Mouse (Mus musculus) hindbrain, embryonic 10.5 days (tissue): ENCODE measurements around the gene Mr1. TPM values are rescaled to one million over a fixed set of nuclear protein-coding genes. Genes with fewer than 3 reads are reported as not detected.

Source experiments
- DNase-seq: peaks from one replicate; pipeline ENCODE4 v3.0.0-alpha.2; 2017; ENCODE audit warnings: low spot score
- H3K27ac ChIP-seq: fragments of 300-500 bp; sonication (generic); 2 replicates; pipeline ENCODE4 v1.5.1; 2016; ENCODE audit warnings: mild to moderate bottlenecking, moderate library complexity
- H3K27me3 ChIP-seq: fragments of 300-500 bp; sonication (generic); 2 replicates; pipeline ENCODE4 v1.6.1; 2016; ENCODE audit warnings: mild to moderate bottlenecking; ENCODE audit not compliant: poor library complexity, insufficient read depth, severe bottlenecking
- H3K36me3 ChIP-seq: fragments of 300-500 bp; sonication (generic); 2 replicates; pipeline ENCODE4 v1.6.1; 2016; ENCODE audit warnings: mild to moderate bottlenecking, moderate library complexity
- H3K4me1 ChIP-seq: fragments of 300-500 bp; sonication (generic); replicated peaks from 2 replicates; pipeline ENCODE4 v1.6.1; 2016; ENCODE audit warnings: mild to moderate bottlenecking
- H3K4me3 ChIP-seq: fragments of 300-500 bp; sonication (generic); 2 replicates; pipeline ENCODE4 v1.5.1; 2016; ENCODE audit warnings: mild to moderate bottlenecking, moderate library complexity
- H3K9me3 ChIP-seq: fragments of 300-500 bp; sonication (generic); 2 replicates; pipeline ENCODE4 v1.6.1; 2016; ENCODE audit warnings: mild to moderate bottlenecking, moderate library complexity
- WGBS: fragments of 180-500 bp; shearing (Covaris S2); methylation state at CpG from one replicate; pipeline ENCODE4 v1.1.7; 2016; 5-methylcytosine and 5-hydroxymethylcytosine counted together
- polyA plus RNA-seq: library from polyadenylated mRNA; unstranded; fragments of >200 nt; fragmentation: Nextera tagmentation; extraction: Ambion mirVana; gene quantifications from 2 replicates; pipeline ENCODE4 v1.2.1, GENCODE M21; 2016

The Mr1 gene
- polyA plus RNA-seq, 1 experiment from 2014 or later = 1.1 TPM

- DNase-seq = no peak
- peaks cover 32% of the 10 kb centered on the region for H3K27me3 ChIP-seq
- 93% methylated on average over 7 of the region's 7 CpGs for WGBS
- no peak overlapping the region for H3K27ac ChIP-seq
- no peaks in the 10 kb centered on the region for H3K9me3 ChIP-seq
- no peak overlapping the region for H3K4me3 ChIP-seq
- peaks cover 52% of the 10 kb centered on the region for H3K4me1 ChIP-seq
- 0 out of 2 replicates have a peak, but pooled peaks cover 6% of the 10 kb centered on the region for H3K36me3 ChIP-seq
These were observed 56.3 kb downstream of the Mr1 start for GRCm38 (mm10) chr1:155090327-155090726.

GRCm38 (mm10) chr1:155088847-155089603 is 57.6 kb downstream of the Mr1 start:
- Histone ChIP-seq H3K4me3 (no peak overlapping the region), H3K27me3 (peaks cover 33% of the 10 kb centered on the region), H3K9me3 (no peaks in the 10 kb centered on the region), H3K4me1 (peaks cover 64% of the 10 kb centered on the region), H3K36me3 (no peaks in the 10 kb centered on the region), H3K27ac (no peak overlapping the region)
- no peak for DNase-seq
- WGBS = 77% methylated on average over 16 of the region's 16 CpGs

- Histone ChIP-seq H3K4me3 (no peak overlapping the region), H3K27me3 (peaks cover 29% of the 10 kb centered on the region), H3K4me1 (peaks cover 64% of the 10 kb centered on the region), H3K27ac (no peak overlapping the region), H3K9me3 (no peaks in the 10 kb centered on the region), H3K36me3 (no peaks in the 10 kb centered on the region)
- DNase-seq = no peak
- 91% methylated on average over 4 of the region's 4 CpGs for WGBS
These were observed 58.6 kb downstream of the Mr1 start for GRCm38 (mm10) chr1:155088046-155088445.

GRCm38 (mm10) chr1:155086893-155087292 is 59.7 kb downstream of the Mr1 start:
- H3K27me3 ChIP-seq = peaks cover 29% of the 10 kb centered on the region
- H3K27ac ChIP-seq = peak overlapping the region; percentile 82
- H3K9me3 ChIP-seq = no peaks in the 10 kb centered on the region
- WGBS = 12% methylated on average over 4 of the region's 4 CpGs
- no peaks in the 10 kb centered on the region for H3K36me3 ChIP-seq
- H3K4me1 ChIP-seq = peaks cover 64% of the 10 kb centered on the region
- H3K4me3 ChIP-seq = no peak overlapping the region
- no peak for DNase-seq

- H3K9me3 ChIP-seq = no peaks in the 10 kb centered on the region
- no peaks in the 10 kb centered on the region for H3K36me3 ChIP-seq
- peak overlapping the region; percentile 82 for H3K27ac ChIP-seq
- DNase-seq = no peak
- H3K27me3 ChIP-seq = peaks cover 29% of the 10 kb centered on the region
- peaks cover 64% of the 10 kb centered on the region for H3K4me1 ChIP-seq
- 3% methylated on average over 7 of the region's 7 CpGs for whole genome bisulfite sequencing
- no peak overlapping the region for H3K4me3 ChIP-seq
These were observed 60.2 kb downstream of the Mr1 start for GRCm38 (mm10) chr1:155086416-155086815.

GRCm38 (mm10) chr1:155084839-155085238 is 61.8 kb downstream of the Mr1 start:
- no peak for DNase-seq
- Histone ChIP-seq H3K4me3 (peak overlapping the region; percentile 51; the same call in 1 of the 2 replicates), H3K27me3 (peaks cover 29% of the 10 kb centered on the region), H3K27ac (peak overlapping the region; percentile 99), H3K36me3 (no peaks in the 10 kb centered on the region), H3K9me3 (no peaks in the 10 kb centered on the region), H3K4me1 (peaks cover 67% of the 10 kb centered on the region)
- WGBS = 40% methylated on average over 8 of the region's 8 CpGs

- DNase-seq = peak; percentile 96
- Histone ChIP-seq H3K9me3 (no peaks in the 10 kb centered on the region), H3K36me3 (no peaks in the 10 kb centered on the region), H3K4me1 (peaks cover 69% of the 10 kb centered on the region), H3K27ac (peak overlapping the region; percentile 99), H3K27me3 (peaks cover 29% of the 10 kb centered on the region), H3K4me3 (peak overlapping the region; percentile 51)
- under 1% methylated on average over 76 of the region's 77 CpGs for WGBS
These were observed 63.0 kb downstream of the Mr1 start for GRCm38 (mm10) chr1:155083271-155084265.

- peak overlapping the region; percentile 51 for H3K4me3 ChIP-seq
- WGBS = under 1% methylated on average over 18 of the region's 18 CpGs
- peaks cover 76% of the 10 kb centered on the region for H3K4me1 ChIP-seq
- no peaks in the 10 kb centered on the region for H3K36me3 ChIP-seq
- H3K27me3 ChIP-seq = peaks cover 26% of the 10 kb centered on the region
- peak; percentile 85 for DNase-seq
- H3K9me3 ChIP-seq = no peaks in the 10 kb centered on the region
- peak overlapping the region; percentile 99 for H3K27ac ChIP-seq
These were observed 63.7 kb downstream of the Mr1 start for GRCm38 (mm10) chr1:155082965-155083268.

- H3K4me1 ChIP-seq = peaks cover 81% of the 10 kb centered on the region
- no peaks in the 10 kb centered on the region for H3K36me3 ChIP-seq
- peak overlapping the region; percentile 51 for H3K4me3 ChIP-seq
- WGBS = 4% methylated on average over 11 of the region's 11 CpGs
- no peaks in the 10 kb centered on the region for H3K9me3 ChIP-seq
- no peak for DNase-seq
- H3K27ac ChIP-seq = peak overlapping the region; percentile 99
- peaks cover 21% of the 10 kb centered on the region for H3K27me3 ChIP-seq
These were observed 64.3 kb downstream of the Mr1 start for GRCm38 (mm10) chr1:155082158-155082964.

GRCm38 (mm10) chr1:155077675-155078074 is 68.9 kb downstream of the Mr1 start:
- 44% methylated on average over 3 of the region's 3 CpGs for WGBS
- H3K36me3 ChIP-seq = no peaks in the 10 kb centered on the region

More at GRCm38 (mm10) chr1:155077675-155078074, 68.9 kb downstream of the Mr1 start:
- no peaks in the 10 kb centered on the region for H3K9me3 ChIP-seq
- peaks cover 64% of the 10 kb centered on the region for H3K4me1 ChIP-seq
- H3K4me3 ChIP-seq = no peak overlapping the region
- peak overlapping the region; percentile 81 for H3K27ac ChIP-seq
- DNase-seq = no peak
- H3K27me3 ChIP-seq = peaks cover 20% of the 10 kb centered on the region
